Mouse (Mus musculus): ENCODE measurements around the gene Prkn.

DNA sequence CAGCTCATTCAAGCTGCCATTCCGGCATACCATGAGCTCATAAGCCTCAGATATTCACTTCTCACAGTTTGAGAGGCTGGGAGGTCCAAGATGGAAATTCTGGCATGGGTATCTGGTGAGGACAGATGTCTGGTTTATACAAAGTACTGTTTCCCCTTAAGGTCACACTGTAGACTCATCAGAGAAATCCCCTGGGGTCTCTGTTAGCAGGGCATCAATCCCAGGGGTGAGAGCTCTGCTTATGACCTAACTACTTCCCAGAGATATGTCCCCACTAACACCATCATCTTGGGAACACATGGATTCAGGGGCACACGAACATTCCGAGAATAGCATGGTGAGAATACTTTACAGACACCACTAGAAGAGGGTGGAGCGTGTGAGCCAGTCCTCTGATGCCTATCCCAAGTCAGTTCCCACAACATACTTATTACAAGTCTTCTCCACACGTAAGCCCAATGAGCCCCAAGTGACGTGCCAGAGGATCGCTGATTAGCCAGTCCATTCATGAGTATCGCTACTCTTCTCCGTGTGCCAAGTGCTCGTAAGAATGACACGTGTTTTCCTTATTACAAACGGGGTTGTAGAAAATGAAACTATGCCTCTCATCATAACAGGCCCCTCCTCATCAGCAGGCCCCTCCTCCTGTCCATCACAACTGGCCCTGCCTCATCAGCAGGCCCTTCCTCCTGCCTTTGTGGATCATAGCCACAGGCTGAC lies 895.1 kb downstream of the Prkn start:
- no peak for TF ChIP-seq POLR2A (IDR thresholded peaks at IDR 0.05; ENCODE audit: insufficient read depth, low read depth, low read length)
- no peak for TF ChIP-seq EP300 (IDR thresholded peaks at IDR 0.05; ENCODE audit: insufficient read depth, low read depth, low read length)
